12 mouse cellular contexts compared by ENCODE assay signal in genomic region chr4:102762075-102762474, GRCm38 (mm10). TPM values are rescaled to one million over a fixed set of nuclear protein-coding genes. Genes with fewer than 3 reads are reported as not detected.
DNase-seq lines count a peak whose midpoint lies in the region; ATAC-seq and TF ChIP-seq lines count a peak whose summit lies in the region.
"Had no signal": no experiment of that assay in that cellular context is flagged by ENCODE, and none has a peak within 500 bp of the region (broad histone marks: within the 10 kb centered on the region; RNA-seq: fewer than 3 reads in every experiment).

No protein-coding gene starts in this region.

- peaks cover 26% of the 10 kb centered on the region for H3K4me1 ChIP-seq in hindbrain, embryonic 14.5 days (replicated peaks; ENCODE audit: control insufficient read depth, insufficient read depth, low read length)
- peaks cover 33% of the 10 kb centered on the region for H3K4me1 ChIP-seq in neural tube, embryonic 13.5 days (replicated peaks)

- peak; percentile 55 for ATAC-seq in common myeloid progenitor, adult 5-6 weeks (replicated peaks; ENCODE audit: low read depth, poor library complexity, severe bottlenecking)
- ATAC-seq in hindbrain, embryonic 14.5 days (ENCODE audit: low FRiP score) = no peak
- ATAC-seq in neural tube, embryonic 13.5 days (ENCODE audit: low read depth) = no peak
- ATAC-seq: inflammation-experienced regulatory T-cells, adult 6 months had no signal

- no peak for DNase-seq in layer of hippocampus, adult 2 months (ENCODE audit: low spot score in 2 of 2)
- no peak for DNase-seq in layer of hippocampus, postnatal 10 days (ENCODE audit: low spot score in 2 of 2)
- no peak for DNase-seq in hindbrain, embryonic 14.5 days (ENCODE audit: low spot score)
- no peak for DNase-seq in kidney, postnatal 10 days
- DNase-seq in adrenal gland, adult 8-10 months = no peak
- DNase-seq: spleen, adult 18-20 months had no signal

- peak overlapping the region; percentile 99 for H3K27ac ChIP-seq in layer of hippocampus, adult 2 months
- H3K27ac ChIP-seq in hindbrain, embryonic 14.5 days = no peak overlapping the region
- H3K27ac ChIP-seq in neural tube, embryonic 13.5 days (replicated peaks) = no peak overlapping the region
- H3K27ac ChIP-seq: liver, embryonic 14.5 days had no signal

- H3K4me3 ChIP-seq in layer of hippocampus, adult 2 months = peak overlapping the region; percentile 89
- H3K4me3 ChIP-seq in hindbrain, embryonic 14.5 days (replicated peaks; ENCODE audit: low read length) = peak overlapping the region; percentile 39
- H3K4me3 ChIP-seq in neural tube, embryonic 13.5 days = peak overlapping the region; percentile 58
- H3K4me3 ChIP-seq: megakaryocyte, embryonic 14.5 days had no signal

- peak overlapping the region; percentile 75 for H3K4me2 ChIP-seq in hindbrain, embryonic 14.5 days (replicated peaks)
- peak overlapping the region; percentile 88 for H3K4me2 ChIP-seq in neural tube, embryonic 13.5 days
- H3K4me2 ChIP-seq: heart, embryonic 11.5 days had no signal

- no peaks in the 10 kb centered on the region for H3K27me3 ChIP-seq in hindbrain, embryonic 14.5 days (ENCODE audit: control insufficient read depth, insufficient read depth, low read length)
- H3K27me3 ChIP-seq in neural tube, embryonic 13.5 days = no peaks in the 10 kb centered on the region

- H3K9ac ChIP-seq in hindbrain, embryonic 14.5 days = peak overlapping the region; percentile 84
- H3K9ac ChIP-seq in neural tube, embryonic 13.5 days = peak overlapping the region; percentile 22; the same call in 1 of the 2 replicates
- H3K9ac ChIP-seq: liver, embryonic 14.5 days had no signal

- no peaks in the 10 kb centered on the region for H3K9me3 ChIP-seq in hindbrain, embryonic 14.5 days (ENCODE audit: control insufficient read depth, low read length)
- H3K9me3 ChIP-seq in neural tube, embryonic 13.5 days = no peaks in the 10 kb centered on the region
- H3K9me3 ChIP-seq: megakaryocyte, embryonic 14.5 days had no signal

- no peaks in the 10 kb centered on the region for H3K36me3 ChIP-seq in hindbrain, embryonic 14.5 days (replicated peaks; ENCODE audit: control insufficient read depth, insufficient read depth)
- no peaks in the 10 kb centered on the region for H3K36me3 ChIP-seq in neural tube, embryonic 13.5 days

- 80% methylated on average over 7 of the region's 7 CpGs for WGBS in hindbrain, embryonic 14.5 days
- 83% methylated on average over 7 of the region's 7 CpGs for WGBS in neural tube, embryonic 13.5 days

- no peak for TF ChIP-seq CTCF in layer of hippocampus, adult 2 months (conservative IDR thresholded peaks at IDR 0.05)

RNA-seq across cellular contexts. Expression of gene Sgip1, which starts 21.0 kb away (rescaled TPM):
- 100 to 1,000 TPM; 278 to 293 TPM for total RNA-seq in layer of hippocampus, adult 2 months (2021)
- 100 to 1,000 TPM; 235 to 256 TPM for total RNA-seq in layer of hippocampus, postnatal 10 days (2021)
- 1.0 and 1.5 TPM in 2 replicates for total RNA-seq in common myeloid progenitor, adult 5-6 weeks (2017)
- polyA plus RNA-seq in hindbrain, embryonic 14.5 days (2014; fragmentation: Nextera tagmentation; extraction: Ambion mirVana) = 64.6 and 68.3 TPM in 2 replicates
- 54.8 and 66.1 TPM in 2 replicates for polyA plus RNA-seq in neural tube, embryonic 13.5 days (2015; fragmentation: Nextera tagmentation; extraction: Ambion mirVana)
- 10 to 100 TPM in 2 of 4 experiments, 1 to 10 TPM in 2; 6.6 to 15.5 (median 10.4) TPM for total RNA-seq in adrenal gland, adult 8-10 months (2022)

Comparison
In these comparisons a context has a peak if more than half of its experiments do, and no peak if none do; other contexts are left out.
1. H3K4me3 ChIP-seq: peak in every context shown above with its lines; median percentile 89 in layer of hippocampus, adult 2 months; 58 in neural tube, embryonic 13.5 days; 39 in hindbrain, embryonic 14.5 days.
2. RNA of gene Sgip1, which starts 21.0 kb away (total RNA-seq): 278 to 293 TPM in layer of hippocampus, adult 2 months and 235 to 256 TPM in layer of hippocampus, postnatal 10 days; 6.6 to 15.5 TPM in adrenal gland, adult 8-10 months and 1.0 to 1.5 TPM in common myeloid progenitor, adult 5-6 weeks; every median in the first group is over 10 times any median in the second.